Mouse (Mus musculus): ENCODE measurements at regions not wholly inside any gene's neighbourhood (a gene's known extent, or its start where the extent isn't known, plus 50 kb on each side); places are given as distances from the start of the nearest gene placed in this dataset.

- ATAC-seq: no peak
- H3K36me3 ChIP-seq (ENCODE audit: control insufficient read depth, insufficient read depth): no peaks in the 10 kb centered on the region
- 67% methylated on average over 2 of the region's 2 CpGs for WGBS
- H3K4me1 ChIP-seq (replicated peaks; ENCODE audit: control insufficient read depth, insufficient read depth, low read length): no peaks in the 10 kb centered on the region
- no peak overlapping the region for H3K4me2 ChIP-seq (replicated peaks; ENCODE audit: low read depth)
- no peaks in the 10 kb centered on the region for H3K27me3 ChIP-seq (replicated peaks; ENCODE audit: control insufficient read depth, insufficient read depth, low read length)
- no peak overlapping the region for H3K4me3 ChIP-seq (ENCODE audit: low read depth, low read length)
- TF ChIP-seq CTCF (IDR thresholded peaks at IDR 0.05; ENCODE audit: low read depth): no peak
- no peaks in the 10 kb centered on the region for H3K9me3 ChIP-seq (ENCODE audit: control insufficient read depth)
- no peak overlapping the region for H3K27ac ChIP-seq (ENCODE audit: low read depth, low read length)
- H3K9ac ChIP-seq (ENCODE audit: low read depth, low read length): no peak overlapping the region
These were observed 168.6 kb upstream of the Ahr start for GRCm38 (mm10) chr12:35703479-35703878.

GRCm38 (mm10) chr12:35702674-35703073 is 167.8 kb upstream of the Ahr start:
- no peak overlapping the region for H3K4me3 ChIP-seq (ENCODE audit: low read depth, low read length)
- no peaks in the 10 kb centered on the region for H3K4me1 ChIP-seq (replicated peaks; ENCODE audit: control insufficient read depth, insufficient read depth, low read length)
- H3K9me3 ChIP-seq (ENCODE audit: control insufficient read depth): no peaks in the 10 kb centered on the region
- no peak for ATAC-seq
- no peaks in the 10 kb centered on the region for H3K36me3 ChIP-seq (ENCODE audit: control insufficient read depth, insufficient read depth)
- H3K27me3 ChIP-seq (replicated peaks; ENCODE audit: control insufficient read depth, insufficient read depth, low read length): no peaks in the 10 kb centered on the region
- 40% methylated on average over 7 of the region's 7 CpGs for WGBS
- no peak overlapping the region for H3K4me2 ChIP-seq (replicated peaks; ENCODE audit: low read depth)
- TF ChIP-seq CTCF (IDR thresholded peaks at IDR 0.05; ENCODE audit: low read depth): no peak
- H3K27ac ChIP-seq (ENCODE audit: low read depth, low read length): no peak overlapping the region
- no peak overlapping the region for H3K9ac ChIP-seq (ENCODE audit: low read depth, low read length)

- no peak for TF ChIP-seq CTCF (IDR thresholded peaks at IDR 0.05; ENCODE audit: low read depth)
- no peak for ATAC-seq
- no peak overlapping the region for H3K9ac ChIP-seq (ENCODE audit: low read depth, low read length)
- no peaks in the 10 kb centered on the region for H3K4me1 ChIP-seq (replicated peaks; ENCODE audit: control insufficient read depth, insufficient read depth, low read length)
- WGBS: 84% methylated on average over 3 of the region's 3 CpGs
- H3K4me2 ChIP-seq (replicated peaks; ENCODE audit: low read depth): no peak overlapping the region
- no peak overlapping the region for H3K4me3 ChIP-seq (ENCODE audit: low read depth, low read length)
- H3K27me3 ChIP-seq (replicated peaks; ENCODE audit: control insufficient read depth, insufficient read depth, low read length): no peaks in the 10 kb centered on the region
- H3K36me3 ChIP-seq (ENCODE audit: control insufficient read depth, insufficient read depth): no peaks in the 10 kb centered on the region
- no peaks in the 10 kb centered on the region for H3K9me3 ChIP-seq (ENCODE audit: control insufficient read depth)
- H3K27ac ChIP-seq (ENCODE audit: low read depth, low read length): no peak overlapping the region
These were observed 159.4 kb upstream of the Ahr start for GRCm38 (mm10) chr12:35694253-35694652.

GRCm38 (mm10) chr12:35690914-35691313 is 156.1 kb upstream of the Ahr start:
- no peak for ATAC-seq

GRCm38 (mm10) chr12:35686231-35686630 is 151.4 kb upstream of the Ahr start:
- no peak overlapping the region for H3K4me3 ChIP-seq (ENCODE audit: low read depth, low read length)
- H3K4me2 ChIP-seq (replicated peaks; ENCODE audit: low read depth): no peak overlapping the region
- WGBS: 68% methylated on average over 2 of the region's 2 CpGs
- H3K36me3 ChIP-seq (ENCODE audit: control insufficient read depth, insufficient read depth): no peaks in the 10 kb centered on the region
- H3K27ac ChIP-seq (ENCODE audit: low read depth, low read length): no peak overlapping the region
- ATAC-seq: no peak
- H3K9ac ChIP-seq (ENCODE audit: low read depth, low read length): no peak overlapping the region
- H3K27me3 ChIP-seq (replicated peaks; ENCODE audit: control insufficient read depth, insufficient read depth, low read length): no peaks in the 10 kb centered on the region
- no peaks in the 10 kb centered on the region for H3K9me3 ChIP-seq (ENCODE audit: control insufficient read depth)
- no peaks in the 10 kb centered on the region for H3K4me1 ChIP-seq (replicated peaks; ENCODE audit: control insufficient read depth, insufficient read depth, low read length)
- TF ChIP-seq CTCF (IDR thresholded peaks at IDR 0.05; ENCODE audit: low read depth): no peak

More at GRCm38 (mm10) chr12:35690914-35691313, 156.1 kb upstream of the Ahr start:
- Histone ChIP-seq H3K9ac (ENCODE audit: low read depth, low read length) (no peak overlapping the region), H3K27ac (ENCODE audit: low read depth, low read length) (no peak overlapping the region), H3K4me2 (replicated peaks; ENCODE audit: low read depth) (no peak overlapping the region), H3K9me3 (ENCODE audit: control insufficient read depth) (no peaks in the 10 kb centered on the region), H3K4me3 (ENCODE audit: low read depth, low read length) (no peak overlapping the region), H3K27me3 (replicated peaks; ENCODE audit: control insufficient read depth, insufficient read depth, low read length) (no peaks in the 10 kb centered on the region), H3K36me3 (ENCODE audit: control insufficient read depth, insufficient read depth) (no peaks in the 10 kb centered on the region), H3K4me1 (replicated peaks; ENCODE audit: control insufficient read depth, insufficient read depth, low read length) (no peaks in the 10 kb centered on the region)
- TF ChIP-seq CTCF (IDR thresholded peaks at IDR 0.05; ENCODE audit: low read depth): no peak
- 70% methylated on average over 3 of the region's 3 CpGs for WGBS

GRCm38 (mm10) chr12:35685189-35685588 is 150.4 kb upstream of the Ahr start:
- Histone ChIP-seq H3K4me1 (replicated peaks; ENCODE audit: control insufficient read depth, insufficient read depth, low read length) (no peaks in the 10 kb centered on the region), H3K4me3 (ENCODE audit: low read depth, low read length) (no peak overlapping the region), H3K27ac (ENCODE audit: low read depth, low read length) (no peak overlapping the region), H3K4me2 (replicated peaks; ENCODE audit: low read depth) (no peak overlapping the region), H3K36me3 (ENCODE audit: control insufficient read depth, insufficient read depth) (no peaks in the 10 kb centered on the region), H3K27me3 (replicated peaks; ENCODE audit: control insufficient read depth, insufficient read depth, low read length) (no peaks in the 10 kb centered on the region), H3K9ac (ENCODE audit: low read depth, low read length) (no peak overlapping the region), H3K9me3 (ENCODE audit: control insufficient read depth) (no peaks in the 10 kb centered on the region)
- ATAC-seq: no peak
- 51% methylated on average over 3 of the region's 3 CpGs for WGBS
- no peak for TF ChIP-seq CTCF (IDR thresholded peaks at IDR 0.05; ENCODE audit: low read depth)

- no peak overlapping the region for H3K4me3 ChIP-seq (ENCODE audit: low read depth, low read length)
- no peak for TF ChIP-seq CTCF (IDR thresholded peaks at IDR 0.05; ENCODE audit: low read depth)
- no peak overlapping the region for H3K4me2 ChIP-seq (replicated peaks; ENCODE audit: low read depth)
- H3K9ac ChIP-seq (ENCODE audit: low read depth, low read length): no peak overlapping the region
- no peaks in the 10 kb centered on the region for H3K9me3 ChIP-seq (ENCODE audit: control insufficient read depth)
- no peaks in the 10 kb centered on the region for H3K4me1 ChIP-seq (replicated peaks; ENCODE audit: control insufficient read depth, insufficient read depth, low read length)
- no peak for ATAC-seq
- no peak overlapping the region for H3K27ac ChIP-seq (ENCODE audit: low read depth, low read length)
- no peaks in the 10 kb centered on the region for H3K27me3 ChIP-seq (replicated peaks; ENCODE audit: control insufficient read depth, insufficient read depth, low read length)
- no peaks in the 10 kb centered on the region for H3K36me3 ChIP-seq (ENCODE audit: control insufficient read depth, insufficient read depth)
These were observed 147.1 kb upstream of the Ahr start for GRCm38 (mm10) chr12:35681864-35682449.

Data from intestine, postnatal 0 days (tissue).